Mouse (Mus musculus): ENCODE measurements at regions not wholly inside any gene's neighbourhood (a gene's known extent, or its start where the extent isn't known, plus 50 kb on each side); places are given as distances from the start of the nearest gene placed in this dataset.

DNA sequence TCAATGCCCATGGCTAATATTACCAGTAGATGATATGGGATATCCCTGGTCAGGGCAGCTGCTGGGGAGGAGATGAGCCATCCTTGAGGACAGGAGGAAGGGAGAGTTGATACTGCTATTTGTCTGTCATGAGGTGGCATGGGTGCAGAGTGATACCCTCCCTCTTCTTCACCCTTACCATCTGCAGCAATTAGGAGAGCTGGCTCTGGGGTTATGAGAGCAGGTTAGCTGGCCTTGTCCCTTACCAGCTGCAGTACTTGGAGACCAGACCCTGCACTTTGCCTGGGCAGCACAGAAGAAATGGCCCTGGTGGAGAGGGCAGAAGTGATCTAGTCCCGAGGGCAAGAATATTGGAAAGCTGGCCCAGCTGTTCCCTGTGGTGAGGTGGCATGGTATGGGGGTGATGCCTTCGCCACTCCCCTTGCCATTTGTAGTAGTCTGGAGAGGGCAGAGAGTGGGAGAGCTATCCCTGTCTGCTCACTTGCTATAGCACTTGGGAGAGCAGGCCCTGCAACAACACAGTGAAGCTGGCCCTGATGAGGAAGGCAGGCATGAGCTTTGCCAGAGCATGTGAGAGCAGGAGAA is 73.6 kb upstream of the Ppp6c start:
- 70% methylated on average over 2 of the region's 2 CpGs for WGBS
- no peak for ATAC-seq
- Histone ChIP-seq H3K4me3 (ENCODE audit: low read depth, low read length) (no peak overlapping the region), H3K9me3 (ENCODE audit: low read length) (no peaks in the 10 kb centered on the region), H3K9ac (replicated peaks; ENCODE audit: low read depth) (no peak overlapping the region), H3K27ac (ENCODE audit: low read length) (no peak overlapping the region), H3K36me3 (ENCODE audit: insufficient read depth, low read length) (no peaks in the 10 kb centered on the region), H3K27me3 (replicated peaks; ENCODE audit: insufficient read depth, low read length) (no peaks in the 10 kb centered on the region), H3K4me2 (replicated peaks; ENCODE audit: low read depth, low read length) (no peak overlapping the region), H3K4me1 (ENCODE audit: insufficient read depth, low read depth, low read length) (no peaks in the 10 kb centered on the region)
- no peak for DNase-seq (ENCODE audit: low spot score)
- TF ChIP-seq EP300 (IDR thresholded peaks at IDR 0.05) (no peak), CTCF (IDR thresholded peaks at IDR 0.05) (no peak)

DNA sequence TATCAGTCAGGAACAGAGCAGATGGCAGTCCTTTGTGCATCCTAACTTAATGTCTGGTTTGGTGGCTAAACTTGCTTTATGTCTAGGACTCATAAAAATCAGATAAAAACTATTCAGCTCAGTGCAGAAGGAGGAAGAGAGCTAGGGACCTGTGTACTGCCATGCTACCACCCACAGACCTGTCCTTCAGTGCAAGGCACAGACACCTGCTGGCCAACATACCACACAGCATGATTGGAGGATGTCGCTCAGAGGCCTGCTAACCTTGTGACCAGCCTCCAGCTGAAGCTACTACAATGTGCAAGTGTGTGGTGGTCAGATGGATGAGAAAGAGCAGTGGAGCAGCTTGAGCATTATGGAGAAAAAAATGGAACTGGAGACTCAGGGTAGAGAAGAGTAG is 73.0 kb upstream of the Ppp6c start:
- no peaks in the 10 kb centered on the region for H3K9me3 ChIP-seq (ENCODE audit: low read length)
- no peak overlapping the region for H3K4me2 ChIP-seq (replicated peaks; ENCODE audit: low read depth, low read length)
- no peaks in the 10 kb centered on the region for H3K27me3 ChIP-seq (replicated peaks; ENCODE audit: insufficient read depth, low read length)
- ATAC-seq (no peak), DNase-seq (ENCODE audit: low spot score) (no peak)
- no peaks in the 10 kb centered on the region for H3K4me1 ChIP-seq (ENCODE audit: insufficient read depth, low read depth, low read length)
- TF ChIP-seq CTCF (IDR thresholded peaks at IDR 0.05) (no peak), EP300 (IDR thresholded peaks at IDR 0.05) (no peak)
- H3K4me3 ChIP-seq (ENCODE audit: low read depth, low read length), result no peak overlapping the region
- H3K9ac ChIP-seq (replicated peaks; ENCODE audit: low read depth), result no peak overlapping the region
- 62% methylated on average over 1 of the region's 1 CpGs for WGBS
- no peak overlapping the region for H3K27ac ChIP-seq (ENCODE audit: low read length)
- no peaks in the 10 kb centered on the region for H3K36me3 ChIP-seq (ENCODE audit: insufficient read depth, low read length)

DNA sequence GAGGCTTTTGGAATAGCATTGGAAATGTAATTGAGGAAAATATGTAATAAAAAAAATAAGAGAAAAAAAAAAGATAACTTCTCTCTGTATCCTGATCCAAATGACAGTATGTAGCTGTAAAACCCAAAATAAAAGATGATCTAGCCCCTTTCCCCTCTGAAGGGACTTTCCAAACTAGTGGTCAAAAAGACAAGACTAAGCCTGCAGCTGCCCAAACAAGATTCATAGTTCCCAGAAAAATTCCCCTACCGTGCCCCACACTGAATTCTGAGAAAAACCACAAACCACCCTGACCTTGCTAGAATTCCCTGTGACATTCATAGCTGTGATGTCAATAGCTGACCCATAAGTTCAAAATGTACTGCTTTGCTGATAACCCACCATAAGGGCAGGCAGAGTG is 69.2 kb upstream of the Ppp6c start:
- 83% methylated on average over 1 of the region's 1 CpGs for WGBS
- Histone ChIP-seq H3K4me3 (ENCODE audit: low read depth, low read length) (no peak overlapping the region), H3K9me3 (ENCODE audit: low read length) (no peaks in the 10 kb centered on the region), H3K36me3 (ENCODE audit: insufficient read depth, low read length) (no peaks in the 10 kb centered on the region), H3K4me1 (ENCODE audit: insufficient read depth, low read depth, low read length) (no peaks in the 10 kb centered on the region), H3K9ac (replicated peaks; ENCODE audit: low read depth) (no peak overlapping the region), H3K27me3 (replicated peaks; ENCODE audit: insufficient read depth, low read length) (no peaks in the 10 kb centered on the region), H3K27ac (ENCODE audit: low read length) (no peak overlapping the region), H3K4me2 (replicated peaks; ENCODE audit: low read depth, low read length) (no peak overlapping the region)
- TF ChIP-seq CTCF (IDR thresholded peaks at IDR 0.05) (no peak), EP300 (IDR thresholded peaks at IDR 0.05) (no peak)
- DNase-seq (ENCODE audit: low spot score), result no peak
- no peak for ATAC-seq

DNA sequence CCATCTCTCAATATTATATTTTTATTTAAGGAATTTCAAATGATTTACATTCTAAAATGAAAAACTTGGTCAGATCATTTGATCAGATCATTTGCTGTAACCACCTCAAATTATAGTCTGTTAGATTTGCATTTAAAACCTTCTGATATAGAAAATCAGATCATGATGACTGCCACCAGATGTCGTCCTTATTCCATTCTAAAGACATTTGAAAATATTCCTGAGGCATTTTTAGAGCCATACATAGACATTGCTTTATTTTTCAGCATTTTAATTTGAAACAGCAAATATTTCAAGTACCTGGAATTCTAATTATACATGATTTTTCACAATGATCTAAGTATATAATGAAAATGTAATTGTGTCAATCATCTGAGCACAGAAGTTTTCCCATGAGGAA is 52.0 kb upstream of the Ppp6c start:
- 43% methylated on average over 1 of the region's 1 CpGs for WGBS
- no peak overlapping the region for H3K9ac ChIP-seq (replicated peaks; ENCODE audit: low read depth)

More for the DNA sequence above, 52.0 kb upstream of the Ppp6c start:
- no peak overlapping the region for H3K4me3 ChIP-seq (ENCODE audit: low read depth, low read length)
- H3K36me3 ChIP-seq (ENCODE audit: insufficient read depth, low read length), result no peaks in the 10 kb centered on the region
- H3K27ac ChIP-seq (ENCODE audit: low read length), result no peak overlapping the region
- no peaks in the 10 kb centered on the region for H3K4me1 ChIP-seq (ENCODE audit: insufficient read depth, low read depth, low read length)
- TF ChIP-seq EP300 (IDR thresholded peaks at IDR 0.05), result no peak
- no peak for TF ChIP-seq CTCF (IDR thresholded peaks at IDR 0.05)
- no peaks in the 10 kb centered on the region for H3K9me3 ChIP-seq (ENCODE audit: low read length)
- no peaks in the 10 kb centered on the region for H3K27me3 ChIP-seq (replicated peaks; ENCODE audit: insufficient read depth, low read length)
- peak; percentile 8 for DNase-seq (ENCODE audit: low spot score)
- ATAC-seq, result no peak
- H3K4me2 ChIP-seq (replicated peaks; ENCODE audit: low read depth, low read length), result no peak overlapping the region

Measured in lung, postnatal 0 days (tissue).